Comparison of ENCODE assay signal across 7 mouse cellular contexts in genomic region chr3:100969176-100969917, GRCm38 (mm10). TPM values are rescaled to one million over a fixed set of nuclear protein-coding genes. Genes with fewer than 3 reads are reported as not detected.
A peak's percentile ranks its signal among the peaks of the same experiment; 100 is the strongest.
DNase-seq lines count a peak whose midpoint lies in the region; ATAC-seq lines count a peak whose summit lies in the region.

Gene Ttf2 (minus strand): TSS chr3:100969663.

- H3K27ac ChIP-seq in embryonic facial prominence, embryonic 12.5 days: no peak within 1 kb of the TSS
- peak within 1 kb of the TSS; percentile 58; the same call in 1 of the 2 replicates for H3K27ac ChIP-seq in limb, embryonic 11.5 days (replicated peaks; ENCODE audit: low read depth, low read length)
- no peak within 1 kb of the TSS for H3K27ac ChIP-seq in midbrain, embryonic 14.5 days (replicated peaks; ENCODE audit: low read depth, low read length)

- H3K36me3 ChIP-seq in embryonic facial prominence, embryonic 12.5 days: no peaks in the 10 kb centered on the region
- no peaks in the 10 kb centered on the region; the same call in 1 of the 2 replicates for H3K36me3 ChIP-seq in limb, embryonic 11.5 days (ENCODE audit: control insufficient read depth, insufficient read depth, low read length)
- H3K36me3 ChIP-seq in midbrain, embryonic 14.5 days (ENCODE audit: control insufficient read depth, insufficient read depth, low read length): no peaks in the 10 kb centered on the region

- peak within 1 kb of the TSS; percentile 79 for H3K4me2 ChIP-seq in embryonic facial prominence, embryonic 12.5 days (replicated peaks)
- peak within 1 kb of the TSS; percentile 78 for H3K4me2 ChIP-seq in limb, embryonic 11.5 days (ENCODE audit: low read depth, severe bottlenecking)
- peak within 1 kb of the TSS; percentile 92 for H3K4me2 ChIP-seq in midbrain, embryonic 14.5 days (ENCODE audit: low read length)

- H3K9ac ChIP-seq in embryonic facial prominence, embryonic 12.5 days: peak within 1 kb of the TSS; percentile 72
- H3K9ac ChIP-seq in limb, embryonic 11.5 days (ENCODE audit: low read length): peak within 1 kb of the TSS; percentile 76
- H3K9ac ChIP-seq in midbrain, embryonic 14.5 days (replicated peaks; ENCODE audit: low read length): peak within 1 kb of the TSS; percentile 58; the same call in 1 of the 2 replicates

- peaks cover 7% of the 10 kb centered on the region; the same call in 1 of the 2 replicates for H3K4me1 ChIP-seq in embryonic facial prominence, embryonic 12.5 days
- H3K4me1 ChIP-seq in limb, embryonic 11.5 days (ENCODE audit: control insufficient read depth, insufficient read depth, low read length): peaks cover 7% of the 10 kb centered on the region; the same call in 1 of the 2 replicates
- no peaks in the 10 kb centered on the region for H3K4me1 ChIP-seq in midbrain, embryonic 14.5 days (ENCODE audit: control insufficient read depth, insufficient read depth, low read length)

- ATAC-seq in embryonic facial prominence, embryonic 12.5 days (ENCODE audit: insufficient number of reproducible peaks, insufficient read depth, low FRiP score, low TSS enrichment): peak; percentile 96
- ATAC-seq in limb, embryonic 11.5 days (ENCODE audit: insufficient number of reproducible peaks, low FRiP score, low TSS enrichment, low read depth): peak; percentile 98
- peak; percentile 97 for ATAC-seq in midbrain, embryonic 14.5 days (ENCODE audit: low FRiP score, low TSS enrichment)

- WGBS in embryonic facial prominence, embryonic 12.5 days: under 1% methylated on average over 40 of the region's 40 CpGs
- whole genome bisulfite sequencing in limb, embryonic 11.5 days: under 1% methylated on average over 40 of the region's 40 CpGs
- under 1% methylated on average over 40 of the region's 40 CpGs for WGBS in midbrain, embryonic 14.5 days

- DNase-seq in adrenal gland, postnatal 25 days: peak; percentile 93
- peak; percentile 100 for DNase-seq in heart, adult 11 months
- DNase-seq in kidney, adult 18-20 months: peak; percentile 97
- DNase-seq in limb, embryonic 11.5 days (ENCODE audit: low spot score): peak; percentile 96
- peak; percentile 95 for DNase-seq in midbrain, embryonic 14.5 days
- peak; percentile 83 to 93 for DNase-seq in spleen, adult 18-20 months

- H3K4me3 ChIP-seq in embryonic facial prominence, embryonic 12.5 days: peak within 1 kb of the TSS; percentile 71
- H3K4me3 ChIP-seq in limb, embryonic 11.5 days (ENCODE audit: low read depth, low read length): peak within 1 kb of the TSS; percentile 72
- H3K4me3 ChIP-seq in midbrain, embryonic 14.5 days (replicated peaks; ENCODE audit: low read depth, low read length): peak within 1 kb of the TSS; percentile 66

- H3K27me3 ChIP-seq in embryonic facial prominence, embryonic 12.5 days: no peaks in the 10 kb centered on the region
- no peaks in the 10 kb centered on the region for H3K27me3 ChIP-seq in limb, embryonic 11.5 days (ENCODE audit: control insufficient read depth, insufficient read depth, low read length)
- H3K27me3 ChIP-seq in midbrain, embryonic 14.5 days (ENCODE audit: control insufficient read depth, insufficient read depth, low read length): no peaks in the 10 kb centered on the region

- no peaks in the 10 kb centered on the region for H3K9me3 ChIP-seq in embryonic facial prominence, embryonic 12.5 days
- H3K9me3 ChIP-seq in limb, embryonic 11.5 days (ENCODE audit: control insufficient read depth, low read length): no peaks in the 10 kb centered on the region
- no peaks in the 10 kb centered on the region for H3K9me3 ChIP-seq in midbrain, embryonic 14.5 days (ENCODE audit: control insufficient read depth, low read length)

RNA-seq across cellular contexts. Expression of gene Ttf2, which starts in this region (rescaled TPM):
- 13.2 and 14.4 TPM in 2 replicates for total RNA-seq in adrenal gland, postnatal 25 days (2021)
- polyA plus RNA-seq in embryonic facial prominence, embryonic 12.5 days (2016; fragmentation: Nextera tagmentation; extraction: Ambion mirVana): 20.8 and 20.9 TPM in 2 replicates
- polyA plus RNA-seq in limb, embryonic 11.5 days (2014; fragmentation: Nextera tagmentation; extraction: Ambion mirVana): 27.2 and 29.2 TPM in 2 replicates
- 3.4 and 6.6 TPM in 2 replicates for polyA plus RNA-seq in midbrain, embryonic 14.5 days (2014; fragmentation: Nextera tagmentation; extraction: Ambion mirVana)
